Mouse (Mus musculus) hindbrain, embryonic 16.5 days (tissue): ENCODE measurements around the gene Vmn2r124. TPM values are rescaled to one million over a fixed set of nuclear protein-coding genes. Genes with fewer than 3 reads are reported as not detected.
"Not testable (repeated sequence)": the region's sequence is repeated elsewhere in the genome, so short reads cannot be mapped to it uniquely, and the experiment has no call there.

Source experiments
- ATAC-seq: fragments of 200-750 bp; cut with Nextera tagmentation; 2 replicates; pipeline ENCODE4 v1.8.0; 2017; ENCODE audit warnings: moderate TSS enrichment, moderate library complexity
- H3K27ac ChIP-seq: fragments of 300-500 bp; sonication (generic); 2 replicates; pipeline ENCODE4 v1.5.1; 2014; ENCODE audit warnings: low read depth, mild to moderate bottlenecking, control low read depth, low read length, moderate library complexity
- H3K27me3 ChIP-seq: fragments of 300-500 bp; sonication (generic); replicated peaks from 2 replicates; pipeline ENCODE4 v1.6.1; 2014; ENCODE audit warnings: low read length; ENCODE audit not compliant: control insufficient read depth, insufficient read depth
- H3K36me3 ChIP-seq: fragments of 300-500 bp; sonication (generic); 2 replicates; pipeline ENCODE4 v1.6.1; 2014; ENCODE audit warnings: mild to moderate bottlenecking, low read length, moderate library complexity, mixed read lengths; ENCODE audit not compliant: control insufficient read depth, insufficient read depth
- H3K4me1 ChIP-seq: fragments of 300-500 bp; sonication (generic); 2 replicates; pipeline ENCODE4 v1.6.1; 2014; ENCODE audit warnings: low read depth, low read length; ENCODE audit not compliant: control insufficient read depth, insufficient read depth
- H3K4me2 ChIP-seq: fragments of 300-500 bp; sonication (generic); 2 replicates; pipeline ENCODE4 v1.6.1; 2014; ENCODE audit warnings: mild to moderate bottlenecking, low read length, control low read depth, moderate library complexity
- H3K4me3 ChIP-seq: fragments of 300-500 bp; sonication (generic); 2 replicates; pipeline ENCODE4 v1.5.1; 2014; ENCODE audit warnings: mild to moderate bottlenecking, low read length, control low read depth, moderate library complexity
- H3K9ac ChIP-seq: fragments of 300-500 bp; sonication (generic); 2 replicates; pipeline ENCODE4 v1.6.1; 2014; ENCODE audit warnings: low read depth, mild to moderate bottlenecking, control low read depth, low read length, moderate library complexity
- H3K9me3 ChIP-seq: fragments of 300-500 bp; sonication (generic); 2 replicates; pipeline ENCODE4 v1.6.1; 2014; ENCODE audit warnings: mild to moderate bottlenecking, low read length, moderate library complexity; ENCODE audit not compliant: control insufficient read depth
- WGBS: fragments of 180-500 bp; shearing (Covaris S2); extraction: QIAGEN DNeasy Blood & Tissue Kit; methylation state at CpG from one replicate; pipeline ENCODE4 v1.1.7; 2014; 5-methylcytosine and 5-hydroxymethylcytosine counted together
- polyA plus RNA-seq: library from polyadenylated mRNA; unstranded; fragments of >200 nt; fragmentation: Nextera tagmentation; extraction: Ambion mirVana; gene quantifications from 2 replicates; pipeline ENCODE4 v1.2.1, GENCODE M21; 2015

Vmn2r124 gene
- polyA plus RNA-seq = 0.03 TPM in 1 of 2 replicates, not detected in the other

DNA sequence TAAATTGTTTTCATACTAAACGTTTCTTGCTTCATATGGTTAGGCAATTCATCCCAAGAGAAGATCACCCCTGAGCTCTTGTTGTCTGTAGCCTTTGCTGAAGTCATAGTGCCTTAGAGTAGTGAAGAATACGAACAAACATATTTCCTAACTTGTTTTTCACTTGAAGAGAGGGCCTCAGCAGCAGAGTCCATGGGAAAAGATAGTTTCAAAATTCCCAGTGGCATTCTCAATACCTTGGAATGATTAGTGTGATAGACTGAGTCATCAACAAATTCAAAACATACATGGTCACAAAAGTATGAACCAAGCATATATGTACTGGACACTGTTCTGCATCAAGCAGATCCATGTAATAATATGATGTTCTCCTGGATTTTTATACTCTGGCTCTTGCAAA, at the start of gene Vmn2r124:
Gene Vmn2r124, plus strand, starts transcription at position 301 of the 400 bp plus-strand sequence.
- no peak within 1 kb of the TSS for H3K27ac ChIP-seq
- 51% methylated on average over 2 of the region's 2 CpGs for WGBS
- no peaks in the 10 kb centered on the region for H3K4me1 ChIP-seq
- no peaks in the 10 kb centered on the region for H3K36me3 ChIP-seq
- H3K27me3 ChIP-seq = no peaks in the 10 kb centered on the region
- H3K4me2 ChIP-seq = no peak within 1 kb of the TSS
- no peak within 1 kb of the TSS for H3K9ac ChIP-seq
- ATAC-seq = no peak
- no peak within 1 kb of the TSS for H3K4me3 ChIP-seq
- H3K9me3 ChIP-seq = no peaks in the 10 kb centered on the region

DNA sequence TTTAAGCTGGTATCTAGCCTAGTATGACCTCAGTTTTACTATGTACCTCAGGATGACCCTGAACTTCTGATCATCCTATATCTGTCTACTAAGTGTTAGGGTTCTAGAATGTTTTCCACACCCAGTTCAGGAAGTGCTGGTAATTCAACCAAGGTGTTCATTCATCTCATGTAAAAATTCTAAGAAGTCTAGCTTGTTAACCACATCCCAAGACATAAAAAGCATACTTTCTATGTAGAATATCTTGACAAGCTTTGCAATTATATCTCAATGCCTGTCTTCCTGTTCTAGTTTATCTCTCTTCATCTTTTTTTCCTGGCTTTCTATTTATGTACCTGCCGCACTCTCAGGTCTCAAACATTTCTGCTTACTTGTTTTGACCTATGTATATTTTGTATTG, 44.5 kb upstream of the Vmn2r124 start:
- 98% methylated on average over 1 of the region's 1 CpGs for WGBS
- H3K9ac ChIP-seq = no peak overlapping the region
- H3K36me3 ChIP-seq = no peaks in the 10 kb centered on the region
- no peak overlapping the region for H3K27ac ChIP-seq
- no peaks in the 10 kb centered on the region for H3K9me3 ChIP-seq
- H3K4me1 ChIP-seq = no peaks in the 10 kb centered on the region
- H3K4me3 ChIP-seq = no peak overlapping the region
- H3K4me2 ChIP-seq = no peak overlapping the region
- H3K27me3 ChIP-seq = no peaks in the 10 kb centered on the region
- ATAC-seq = no peak

GRCm38 (mm10) chr17:18021433-18021832, 27.8 kb upstream of the Vmn2r124 start, which contains the start of gene Fpr-rs4:
TSS of gene Fpr-rs4 (plus strand) at chr17:18021733.
- Histone ChIP-seq H3K4me3 (no peak within 1 kb of the TSS), H3K9ac (no peak within 1 kb of the TSS), H3K36me3 (no peaks in the 10 kb centered on the region), H3K27me3 (no peaks in the 10 kb centered on the region), H3K4me1 (no peaks in the 10 kb centered on the region), H3K27ac (no peak within 1 kb of the TSS), H3K9me3 (peaks cover 2% of the 10 kb centered on the region; the same call in 1 of the 2 replicates), H3K4me2 (no peak within 1 kb of the TSS)
- WGBS = 62% methylated on average over 2 of the region's 2 CpGs
- no peak for ATAC-seq

DNA sequence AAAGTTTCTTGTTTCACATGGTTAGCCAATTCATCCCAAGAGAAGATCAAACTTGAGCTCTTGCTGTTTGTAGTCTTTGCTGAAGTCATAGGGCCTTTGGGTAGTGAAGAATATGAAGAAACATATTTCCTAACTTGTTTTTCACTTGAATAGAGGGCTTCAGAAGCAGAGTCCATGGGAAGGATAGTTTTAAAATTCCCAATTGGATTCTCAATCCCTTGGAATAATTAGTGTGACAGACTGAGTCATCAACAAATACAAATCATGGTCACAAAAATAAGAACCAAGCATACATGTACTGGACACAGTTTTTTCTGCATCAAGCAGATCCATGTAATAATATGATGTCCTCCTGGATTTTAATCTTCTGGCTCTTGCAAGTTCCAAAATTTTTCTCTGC, 35.5 kb downstream of the Vmn2r124 start, which contains the start of gene Vmn2r91:
Gene Vmn2r91, plus strand, starts transcription at position 301 of the 400 bp plus-strand sequence.
- not testable (repeated sequence) for H3K9me3 ChIP-seq, H3K9ac ChIP-seq, ATAC-seq, H3K4me1 ChIP-seq, H3K4me3 ChIP-seq, H3K36me3 ChIP-seq, H3K4me2 ChIP-seq, H3K27ac ChIP-seq, H3K27me3 ChIP-seq

- 67% methylated on average over 1 of the region's 1 CpGs for WGBS
These were observed 46.4 kb downstream of the Vmn2r124 start for GRCm38 (mm10) chr17:18095626-18096025.

DNA sequence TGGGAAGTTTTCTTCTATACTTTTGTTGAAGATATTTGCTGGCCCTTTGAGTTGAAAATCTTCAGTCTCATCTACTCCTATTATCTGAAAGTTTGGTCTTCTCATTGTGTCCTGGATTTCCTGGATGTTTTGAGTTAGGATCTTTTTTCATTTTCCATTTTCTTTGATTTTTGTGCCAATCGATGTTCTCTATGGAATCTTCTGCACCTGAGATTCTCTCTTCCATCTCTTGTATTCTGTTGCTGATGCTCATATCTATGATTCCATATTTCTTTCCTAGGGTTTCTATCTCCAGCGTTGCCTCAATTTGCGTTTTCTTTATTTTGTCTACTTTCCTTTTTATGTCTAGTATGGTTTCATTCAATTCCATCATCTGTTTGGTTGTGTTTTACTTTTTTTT, 53.0 kb downstream of the Vmn2r124 start:
- not testable (repeated sequence) for H3K9me3 ChIP-seq, H3K27me3 ChIP-seq, H3K4me3 ChIP-seq, H3K4me1 ChIP-seq, H3K36me3 ChIP-seq, ATAC-seq, H3K4me2 ChIP-seq, H3K27ac ChIP-seq, H3K9ac ChIP-seq
- 87% methylated on average over 3 of the region's 3 CpGs for WGBS

More at GRCm38 (mm10) chr17:18095626-18096025, 46.4 kb downstream of the Vmn2r124 start:
- ATAC-seq, H3K9me3 ChIP-seq, H3K4me2 ChIP-seq, H3K36me3 ChIP-seq, H3K9ac ChIP-seq, H3K4me3 ChIP-seq, H3K27ac ChIP-seq, H3K27me3 ChIP-seq, H3K4me1 ChIP-seq: not testable (repeated sequence)

Other genes with a start within 250 kb of the Vmn2r124 start
- 24.4 and 24.6 TPM in 2 replicates for gene Spaca6, start 222.3 kb upstream of the Vmn2r124 start, polyA plus RNA-seq
- 1.7 TPM in 2 replicates for gene Has1, start 194.2 kb upstream of the Vmn2r124 start, polyA plus RNA-seq
- 0.15 and 0.30 TPM in 2 replicates for gene Fpr1, start 165.5 kb upstream of the Vmn2r124 start, polyA plus RNA-seq
- gene Fpr2, start 161.6 kb upstream of the Vmn2r124 start, polyA plus RNA-seq = 0.31 and 0.41 TPM in 2 replicates
- not detected in 2 replicates for gene Fpr3, start 161.6 kb upstream of the Vmn2r124 start, polyA plus RNA-seq
- gene Fpr-rs4, start 27.7 kb upstream of the Vmn2r124 start, polyA plus RNA-seq = not detected in 2 replicates
- not detected in 2 replicates for gene Vmn2r91, start 35.6 kb downstream of the Vmn2r124 start, polyA plus RNA-seq
- not detected in 2 replicates for gene Vmn2r92, start 102.5 kb downstream of the Vmn2r124 start, polyA plus RNA-seq
- gene Vmn2r94, start 228.3 kb downstream of the Vmn2r124 start, polyA plus RNA-seq = not detected in 2 replicates
- gene Vmn2r93, start 248.7 kb downstream of the Vmn2r124 start, polyA plus RNA-seq = not detected in 2 replicates